Comparison of ENCODE assay signal across 12 mouse cellular contexts in the genomic region with DNA sequence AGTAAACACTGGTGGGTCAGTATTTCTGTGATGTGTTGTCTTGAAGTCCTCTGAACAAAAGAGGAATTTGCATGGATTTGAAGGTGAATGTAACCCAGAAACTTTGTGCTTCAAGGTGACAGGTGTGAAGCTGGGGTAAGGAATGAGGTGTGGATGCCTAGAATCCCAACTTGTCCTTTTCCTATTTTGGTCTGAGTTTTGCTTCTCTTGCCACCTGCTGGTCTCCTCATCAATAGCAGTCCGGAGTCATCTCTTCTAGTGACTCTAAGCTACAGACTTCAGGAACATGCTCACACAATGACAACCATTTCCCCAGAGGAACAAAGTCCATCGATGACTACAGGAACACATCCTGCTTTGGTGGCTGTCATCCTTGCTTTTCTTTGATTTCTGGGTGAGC. TPM values are rescaled to one million over a fixed set of nuclear protein-coding genes. Genes with fewer than 3 reads are reported as not detected.
A peak's percentile ranks its signal among the peaks of the same experiment; 100 is the strongest.
DNase-seq lines count a peak whose midpoint lies in the region; ATAC-seq lines count a peak whose summit lies in the region.
"Had no signal": no experiment of that assay in that cellular context is flagged by ENCODE, and none has a peak within 500 bp of the region (broad histone marks: within the 10 kb centered on the region; RNA-seq: fewer than 3 reads in every experiment).

No protein-coding gene starts in this region.

- H3K4me3 ChIP-seq in kidney, embryonic 14.5 days (ENCODE audit: low read length): no peak overlapping the region
- H3K4me3 ChIP-seq: forebrain, embryonic 13.5 days; midbrain, embryonic 10.5 days; neural tube, embryonic 15.5 days had no signal

- no peak for ATAC-seq in kidney, embryonic 14.5 days (ENCODE audit: low FRiP score, low TSS enrichment)
- ATAC-seq: forebrain, embryonic 13.5 days had no signal

- H3K9me3 ChIP-seq in kidney, embryonic 14.5 days (ENCODE audit: control insufficient read depth, low read length): no peaks in the 10 kb centered on the region
- H3K9me3 ChIP-seq: forebrain, embryonic 13.5 days; midbrain, embryonic 10.5 days; neural tube, embryonic 15.5 days had no signal

- no peaks in the 10 kb centered on the region for H3K4me1 ChIP-seq in kidney, embryonic 14.5 days (ENCODE audit: control insufficient read depth, insufficient read depth, low read length)
- H3K4me1 ChIP-seq: forebrain, embryonic 13.5 days; midbrain, embryonic 10.5 days; neural tube, embryonic 15.5 days had no signal

- H3K27ac ChIP-seq in kidney, embryonic 14.5 days (ENCODE audit: low read depth, low read length): no peak overlapping the region
- H3K27ac ChIP-seq: forebrain, embryonic 13.5 days; midbrain, embryonic 10.5 days; neural tube, embryonic 15.5 days had no signal

- H3K4me2 ChIP-seq in kidney, embryonic 14.5 days (replicated peaks; ENCODE audit: low read depth, low read length): no peak overlapping the region
- H3K4me2 ChIP-seq: forebrain, embryonic 13.5 days; neural tube, embryonic 15.5 days had no signal

- no peaks in the 10 kb centered on the region for H3K36me3 ChIP-seq in kidney, embryonic 14.5 days (ENCODE audit: control insufficient read depth, insufficient read depth, low read length)
- H3K36me3 ChIP-seq: midbrain, embryonic 10.5 days; neural tube, embryonic 15.5 days had no signal

- WGBS in kidney, embryonic 14.5 days: 63% methylated on average over 2 of the region's 2 CpGs

- H3K27me3 ChIP-seq in kidney, embryonic 14.5 days (ENCODE audit: control insufficient read depth, insufficient read depth, low read length): no peaks in the 10 kb centered on the region
- H3K27me3 ChIP-seq: forebrain, embryonic 13.5 days; neural tube, embryonic 15.5 days had no signal

- H3K9ac ChIP-seq in kidney, embryonic 14.5 days (ENCODE audit: low read depth, low read length): no peak overlapping the region
- H3K9ac ChIP-seq: forebrain, embryonic 13.5 days; neural tube, embryonic 15.5 days had no signal

- peak; percentile 15 for DNase-seq in kidney, adult 18-20 months
- DNase-seq in lung, postnatal 10 days: peak; percentile 16
- no peak for DNase-seq in lung, postnatal 14 days
- DNase-seq in NIH3T3 (ENCODE audit: low read depth) (peak; percentile 33), MN1 (ENCODE audit: low spot score) (no peak)
- DNase-seq in kidney, postnatal 14 days: peak; percentile 25
- DNase-seq: thymus, postnatal 36 days had no signal

RNA-seq across cellular contexts. Expression of gene AC153137.1, which starts 46.9 kb away (rescaled TPM):
- not detected in 2 replicates for polyA plus RNA-seq in kidney, embryonic 14.5 days (2014; fragmentation: Nextera tagmentation; extraction: Ambion mirVana)
- polyA plus RNA-seq: forebrain, embryonic 13.5 days; limb, embryonic 14.5 days; midbrain, embryonic 10.5 days; neural tube, embryonic 15.5 days had no signal

RNA-seq across cellular contexts. Expression of gene Phf3, which starts 57.1 kb away (rescaled TPM):
- 39.4 and 60.6 TPM in 2 replicates for polyA plus RNA-seq in kidney, embryonic 14.5 days (2014; fragmentation: Nextera tagmentation; extraction: Ambion mirVana)

Comparison
In these comparisons a context has a peak if more than half of its experiments do, and no peak if none do; other contexts are left out.
1. DNase-seq: peak in kidney, adult 18-20 months (single experiment), lung, postnatal 10 days (single experiment), NIH3T3 (single experiment) and kidney, postnatal 14 days (single experiment); none in lung, postnatal 14 days (single experiment) and MN1 (single experiment).